Mouse (Mus musculus): ENCODE results near the gene Arhgef40. TPM values are rescaled to one million over a fixed set of nuclear protein-coding genes. Genes with fewer than 3 reads are reported as not detected.
A peak's percentile ranks its signal among the peaks of the same experiment; 100 is the strongest.

Gene Arhgef40
- polyA plus RNA-seq, 1 experiment: 48.0 TPM

- TF ChIP-seq POLR2A (IDR thresholded peaks at IDR 0.05; ENCODE audit: borderline replicate concordance, insufficient read depth, low read length) (no peak), CTCF (IDR thresholded peaks at IDR 0.05; ENCODE audit: borderline replicate concordance, insufficient read depth, low read depth, low read length) (no peak)
- Histone ChIP-seq H3K4me3 (replicated peaks; ENCODE audit: insufficient read depth, low read depth, low read length) (no peak overlapping the region), H3K27ac (ENCODE audit: insufficient read depth, low read length) (peak overlapping the region; percentile 94), H3K27me3 (ENCODE audit: control insufficient read depth, insufficient read depth, low read length) (no peaks in the 10 kb centered on the region), H3K4me1 (ENCODE audit: control insufficient read depth, insufficient read depth, low read length) (peaks cover 46% of the 10 kb centered on the region)
- no peak for DNase-seq
- 3% methylated on average over 1 of the region's 1 CpGs for WGBS
Measured at GRCm38 (mm10) chr14:52011683-52012082, 27.2 kb downstream of the Arhgef40 start.

GRCm38 (mm10) chr14:52012085-52012484, 27.6 kb downstream of the Arhgef40 start:
- H3K27ac ChIP-seq (ENCODE audit: insufficient read depth, low read length): peak overlapping the region; percentile 90
- no peak overlapping the region for H3K4me3 ChIP-seq (replicated peaks; ENCODE audit: insufficient read depth, low read depth, low read length)
- peaks cover 46% of the 10 kb centered on the region for H3K4me1 ChIP-seq (ENCODE audit: control insufficient read depth, insufficient read depth, low read length)
- no peaks in the 10 kb centered on the region for H3K27me3 ChIP-seq (ENCODE audit: control insufficient read depth, insufficient read depth, low read length)
- TF ChIP-seq POLR2A (IDR thresholded peaks at IDR 0.05; ENCODE audit: borderline replicate concordance, insufficient read depth, low read length) (peak; percentile 37; the same call in 1 of the 2 replicates), CTCF (IDR thresholded peaks at IDR 0.05; ENCODE audit: borderline replicate concordance, insufficient read depth, low read depth, low read length) (no peak)
- WGBS: 4% methylated on average over 4 of the region's 4 CpGs
- DNase-seq: peak; percentile 87 to 97

GRCm38 (mm10) chr14:52012553-52012952, 28.0 kb downstream of the Arhgef40 start:
- Histone ChIP-seq H3K4me3 (replicated peaks; ENCODE audit: insufficient read depth, low read depth, low read length) (no peak overlapping the region), H3K4me1 (ENCODE audit: control insufficient read depth, insufficient read depth, low read length) (peaks cover 45% of the 10 kb centered on the region), H3K27ac (ENCODE audit: insufficient read depth, low read length) (peak overlapping the region; percentile 90), H3K27me3 (ENCODE audit: control insufficient read depth, insufficient read depth, low read length) (no peaks in the 10 kb centered on the region)
- 9% methylated on average over 5 of the region's 5 CpGs for WGBS
- no peak for TF ChIP-seq POLR2A (IDR thresholded peaks at IDR 0.05; ENCODE audit: borderline replicate concordance, insufficient read depth, low read length)
- DNase-seq: peak; percentile 65 to 66

- H3K4me3 ChIP-seq (replicated peaks; ENCODE audit: insufficient read depth, low read depth, low read length): no peak overlapping the region
- no peak for DNase-seq
- TF ChIP-seq POLR2A (IDR thresholded peaks at IDR 0.05; ENCODE audit: borderline replicate concordance, insufficient read depth, low read length) (no peak), CTCF (IDR thresholded peaks at IDR 0.05; ENCODE audit: borderline replicate concordance, insufficient read depth, low read depth, low read length) (no peak)
- H3K27ac ChIP-seq (ENCODE audit: insufficient read depth, low read length): peak overlapping the region; percentile 96; the same call in 1 of the 2 replicates
- H3K4me1 ChIP-seq (ENCODE audit: control insufficient read depth, insufficient read depth, low read length): peaks cover 45% of the 10 kb centered on the region
- no peaks in the 10 kb centered on the region for H3K27me3 ChIP-seq (ENCODE audit: control insufficient read depth, insufficient read depth, low read length)
- 10% methylated on average over 8 of the region's 8 CpGs for WGBS
Measured at GRCm38 (mm10) chr14:52013021-52013610, 28.6 kb downstream of the Arhgef40 start.

- peak; percentile 73 to 76 for DNase-seq
- Histone ChIP-seq H3K4me1 (ENCODE audit: control insufficient read depth, insufficient read depth, low read length) (peaks cover 42% of the 10 kb centered on the region), H3K4me3 (replicated peaks; ENCODE audit: insufficient read depth, low read depth, low read length) (peak overlapping the region; percentile 70), H3K27me3 (ENCODE audit: control insufficient read depth, insufficient read depth, low read length) (no peaks in the 10 kb centered on the region), H3K27ac (ENCODE audit: insufficient read depth, low read length) (peak overlapping the region; percentile 96)
- WGBS: under 1% methylated on average over 20 of the region's 24 CpGs
- TF ChIP-seq POLR2A (IDR thresholded peaks at IDR 0.05; ENCODE audit: borderline replicate concordance, insufficient read depth, low read length) (peak; percentile 25; the same call in 1 of the 2 replicates), CTCF (IDR thresholded peaks at IDR 0.05; ENCODE audit: borderline replicate concordance, insufficient read depth, low read depth, low read length) (no peak)
Measured at GRCm38 (mm10) chr14:52013771-52014219, 29.3 kb downstream of the Arhgef40 start.

GRCm38 (mm10) chr14:52014271-52014760, 29.8 kb downstream of the Arhgef40 start:
- H3K4me3 ChIP-seq (replicated peaks; ENCODE audit: insufficient read depth, low read depth, low read length): peak overlapping the region; percentile 93
- WGBS: 2% methylated on average over 27 of the region's 80 CpGs
- TF ChIP-seq POLR2A (IDR thresholded peaks at IDR 0.05; ENCODE audit: borderline replicate concordance, insufficient read depth, low read length) (no peak), CTCF (IDR thresholded peaks at IDR 0.05; ENCODE audit: borderline replicate concordance, insufficient read depth, low read depth, low read length) (no peak)
- no peaks in the 10 kb centered on the region for H3K27me3 ChIP-seq (ENCODE audit: control insufficient read depth, insufficient read depth, low read length)
- DNase-seq: no peak
- peaks cover 38% of the 10 kb centered on the region for H3K4me1 ChIP-seq (ENCODE audit: control insufficient read depth, insufficient read depth, low read length)
- no peak overlapping the region for H3K27ac ChIP-seq (ENCODE audit: insufficient read depth, low read length)

GRCm38 (mm10) chr14:52014761-52015311, 30.3 kb downstream of the Arhgef40 start:
- DNase-seq: peak; percentile 70 to 73
- Histone ChIP-seq H3K27me3 (ENCODE audit: control insufficient read depth, insufficient read depth, low read length) (no peaks in the 10 kb centered on the region), H3K27ac (ENCODE audit: insufficient read depth, low read length) (peak overlapping the region; percentile 98), H3K4me3 (replicated peaks; ENCODE audit: insufficient read depth, low read depth, low read length) (peak overlapping the region; percentile 93), H3K4me1 (ENCODE audit: control insufficient read depth, insufficient read depth, low read length) (peaks cover 36% of the 10 kb centered on the region)
- TF ChIP-seq CTCF (IDR thresholded peaks at IDR 0.05; ENCODE audit: borderline replicate concordance, insufficient read depth, low read depth, low read length): no peak
- peak; percentile 62; the same call in 1 of the 2 replicates for TF ChIP-seq POLR2A (IDR thresholded peaks at IDR 0.05; ENCODE audit: borderline replicate concordance, insufficient read depth, low read length)
- WGBS: under 1% methylated on average over 15 of the region's 28 CpGs

Data from cerebellum, adult 2 months (tissue).